ENCODE assay signal across 10 mouse cellular contexts in the genomic region with DNA sequence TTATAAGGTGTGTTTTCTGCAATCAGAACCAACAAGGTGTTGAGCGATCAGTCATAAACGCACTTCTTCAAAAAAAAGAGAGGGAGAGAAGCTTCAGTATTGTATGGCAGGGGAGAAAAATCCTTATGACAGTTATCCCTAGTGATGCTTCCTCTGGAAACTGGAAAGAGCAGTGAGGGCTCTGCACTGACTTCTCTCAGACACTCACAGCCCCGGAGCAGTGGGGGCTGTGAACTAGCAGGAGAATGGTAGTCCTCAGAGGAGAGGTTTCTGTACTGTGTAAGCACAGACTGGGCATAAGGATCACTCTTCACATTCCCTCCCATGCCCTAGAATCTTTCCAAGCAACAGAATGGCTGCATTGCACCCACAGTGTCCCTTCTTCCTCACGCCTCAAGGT. TPM values are rescaled to one million over a fixed set of nuclear protein-coding genes. Genes with fewer than 3 reads are reported as not detected.
DNase-seq lines count a peak whose midpoint lies in the region; ATAC-seq and TF ChIP-seq lines count a peak whose summit lies in the region.
"Had no signal": no experiment of that assay in that cellular context is flagged by ENCODE, and none has a peak within 500 bp of the region (broad histone marks: within the 10 kb centered on the region; RNA-seq: fewer than 3 reads in every experiment).

No protein-coding gene starts in this region.

- H3K27me3 ChIP-seq in heart, embryonic 10.5 days (ENCODE audit: insufficient read depth, poor library complexity, severe bottlenecking), result peaks cover 33% of the 10 kb centered on the region; the same call in 1 of the 2 replicates
- peaks cover 25% of the 10 kb centered on the region for H3K27me3 ChIP-seq in heart, postnatal 0 days (ENCODE audit: control insufficient read depth, insufficient read depth, low read length)
- peaks cover 25% of the 10 kb centered on the region for H3K27me3 ChIP-seq in liver, embryonic 16.5 days (ENCODE audit: control insufficient read depth, insufficient read depth, low read depth, low read length)

- no peaks in the 10 kb centered on the region for H3K36me3 ChIP-seq in heart, embryonic 10.5 days
- H3K36me3 ChIP-seq in heart, postnatal 0 days (replicated peaks; ENCODE audit: control insufficient read depth, insufficient read depth, low read length), result no peaks in the 10 kb centered on the region
- no peaks in the 10 kb centered on the region for H3K36me3 ChIP-seq in liver, embryonic 16.5 days (ENCODE audit: control insufficient read depth, insufficient read depth)

- no peak for TF ChIP-seq CTCF in cortical plate, adult 2 months (IDR thresholded peaks at IDR 0.05; ENCODE audit: extremely low read depth, insufficient read depth, low read length)
- no peak for TF ChIP-seq CTCF in heart, postnatal 0 days (IDR thresholded peaks at IDR 0.05; ENCODE audit: low read depth)

- 18% methylated on average over 4 of the region's 4 CpGs for WGBS in heart, embryonic 10.5 days
- WGBS in heart, postnatal 0 days, result 31% methylated on average over 4 of the region's 4 CpGs
- WGBS in liver, embryonic 16.5 days (ENCODE audit: insufficient replicate concordance), result 34% methylated on average over 4 of the region's 4 CpGs

- intact Hi-C loops in heart, postnatal 14 days (cut with DNase I), result loop anchor here (5.0 kb wide), 1 partner anchor 108 kb away; no protein-coding TSS in a partner anchor

- DNase-seq in heart, embryonic 10.5 days (ENCODE audit: low spot score), result no peak
- no peak for DNase-seq in heart, postnatal 14 days
- no peak for DNase-seq in heart, postnatal 0 days (ENCODE audit: low spot score)
- DNase-seq in natural killer cell, adult 2 months (ENCODE audit: low spot score in 2 of 2), result no peak
- DNase-seq in urinary bladder, postnatal 14 days (ENCODE audit: low spot score), result no peak
- no peak for DNase-seq in urinary bladder, adult 18-20 months (ENCODE audit: low spot score in 2 of 2)

- no peak overlapping the region for H3K9ac ChIP-seq in heart, postnatal 0 days (replicated peaks; ENCODE audit: low read depth, low read length)
- H3K9ac ChIP-seq in liver, embryonic 16.5 days (ENCODE audit: low read depth, low read length), result no peak overlapping the region

- H3K4me3 ChIP-seq in heart, embryonic 10.5 days, result peak overlapping the region; percentile 73
- H3K4me3 ChIP-seq in cortical plate, adult 2 months (ENCODE audit: insufficient read depth, low read length), result peak overlapping the region; percentile 43; the same call in 1 of the 2 replicates
- peak overlapping the region; percentile 55; the same call in 1 of the 2 replicates for H3K4me3 ChIP-seq in heart, postnatal 0 days (ENCODE audit: low read depth, low read length)
- no peak overlapping the region for H3K4me3 ChIP-seq in liver, embryonic 16.5 days (ENCODE audit: low read depth, low read length)

- TF ChIP-seq POLR2A in cortical plate, adult 2 months (IDR thresholded peaks at IDR 0.05; ENCODE audit: extremely low read depth, insufficient read depth, low read length), result no peak

- no peaks in the 10 kb centered on the region for H3K9me3 ChIP-seq in heart, embryonic 10.5 days
- no peaks in the 10 kb centered on the region for H3K9me3 ChIP-seq in heart, postnatal 0 days (replicated peaks; ENCODE audit: control insufficient read depth, low read length)
- H3K9me3 ChIP-seq in liver, embryonic 16.5 days (replicated peaks; ENCODE audit: control insufficient read depth, low read length), result no peaks in the 10 kb centered on the region

- no peak for ATAC-seq in heart, postnatal 0 days (ENCODE audit: insufficient read depth, low read depth)
- ATAC-seq in liver, embryonic 16.5 days (ENCODE audit: low read depth), result no peak

- H3K27ac ChIP-seq in heart, embryonic 10.5 days, result no peak overlapping the region
- H3K27ac ChIP-seq in cortical plate, adult 2 months (ENCODE audit: insufficient read depth, low read length), result no peak overlapping the region
- H3K27ac ChIP-seq in heart, postnatal 0 days (ENCODE audit: low read depth), result no peak overlapping the region
- H3K27ac ChIP-seq in liver, embryonic 16.5 days (ENCODE audit: low read length), result no peak overlapping the region

- peak overlapping the region; percentile 94 for H3K4me2 ChIP-seq in heart, postnatal 0 days (ENCODE audit: low read depth, low read length)
- peak overlapping the region; percentile 97; the same call in 1 of the 2 replicates for H3K4me2 ChIP-seq in liver, embryonic 16.5 days (ENCODE audit: low read depth, low read length)

- peaks cover 12% of the 10 kb centered on the region; the same call in 1 of the 2 replicates for H3K4me1 ChIP-seq in heart, embryonic 10.5 days
- H3K4me1 ChIP-seq in cortical plate, adult 2 months (ENCODE audit: control insufficient read depth, insufficient read depth, low read length), result no peaks in the 10 kb centered on the region
- H3K4me1 ChIP-seq in heart, postnatal 0 days (ENCODE audit: control insufficient read depth, insufficient read depth), result peaks cover 8% of the 10 kb centered on the region
- H3K4me1 ChIP-seq in liver, embryonic 16.5 days (ENCODE audit: control insufficient read depth, low read depth, low read length), result peaks cover 5% of the 10 kb centered on the region; the same call in 1 of the 2 replicates

- TF ChIP-seq EP300 in heart, postnatal 0 days (IDR thresholded peaks at IDR 0.05; ENCODE audit: low read depth), result no peak

RNA-seq across cellular contexts. Expression of a gene that starts 33.8 kb away (rescaled TPM):
- not detected in 2 replicates for polyA plus RNA-seq in heart, embryonic 10.5 days (2016; fragmentation: Nextera tagmentation; extraction: Ambion mirVana)
- not detected for total RNA-seq in heart, postnatal 14 days (2021)
- not detected in 2 replicates for polyA plus RNA-seq in cortical plate, adult 2 months (2012; rRNA removed)
- total RNA-seq in heart, postnatal 0 days (2014; rRNA removed; ENCODE audit: low replicate concordance), result not detected in 2 replicates
- not detected in 2 replicates for polyA plus RNA-seq in heart, postnatal 0 days (2015; fragmentation: Nextera tagmentation; extraction: Ambion mirVana)
- polyA plus RNA-seq in liver, embryonic 16.5 days (2015; fragmentation: Nextera tagmentation; extraction: Ambion mirVana), result not detected in 2 replicates
- total RNA-seq: gastrocnemius, adult 8-10 months; liver, adult 2 months had no signal
- polyA plus RNA-seq: liver, adult 2 months had no signal
